Mouse (Mus musculus): ENCODE measurements around the gene Ube2l6. TPM values are rescaled to one million over a fixed set of nuclear protein-coding genes. Genes with fewer than 3 reads are reported as not detected.

Ube2l6 gene
- total RNA-seq (2015): 23.7 and 27.7 TPM in 2 replicates
- 25.2 and 31.5 TPM in 2 replicates for total RNA-seq (2017)

DNA sequence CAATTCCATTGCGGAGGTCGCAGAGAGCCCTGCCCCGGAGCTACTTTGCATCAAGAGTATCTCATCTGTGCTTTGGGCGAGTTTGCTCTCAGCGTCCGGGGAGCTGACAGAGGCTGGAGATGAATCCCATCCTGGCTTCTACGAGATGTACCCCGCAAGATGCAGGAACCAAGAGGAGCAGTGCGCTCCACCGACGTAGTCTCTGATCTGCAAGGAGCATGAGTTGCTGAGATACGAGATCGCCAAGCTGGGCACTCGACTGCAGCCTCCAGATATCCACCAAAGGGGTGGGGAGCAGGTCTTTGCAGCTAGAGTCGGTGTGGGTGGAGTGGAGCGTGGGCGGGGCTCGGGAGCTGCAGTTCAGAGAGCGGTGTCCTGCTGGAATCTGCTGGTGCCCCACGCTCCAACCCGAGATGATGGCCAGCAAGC is at the start of gene Ube2l6:
Gene Ube2l6 (plus strand): TSS at position 336 of the 429 bp plus-strand sequence.
- ATAC-seq (ENCODE audit: poor library complexity, severe bottlenecking): peak; percentile 61

DNA sequence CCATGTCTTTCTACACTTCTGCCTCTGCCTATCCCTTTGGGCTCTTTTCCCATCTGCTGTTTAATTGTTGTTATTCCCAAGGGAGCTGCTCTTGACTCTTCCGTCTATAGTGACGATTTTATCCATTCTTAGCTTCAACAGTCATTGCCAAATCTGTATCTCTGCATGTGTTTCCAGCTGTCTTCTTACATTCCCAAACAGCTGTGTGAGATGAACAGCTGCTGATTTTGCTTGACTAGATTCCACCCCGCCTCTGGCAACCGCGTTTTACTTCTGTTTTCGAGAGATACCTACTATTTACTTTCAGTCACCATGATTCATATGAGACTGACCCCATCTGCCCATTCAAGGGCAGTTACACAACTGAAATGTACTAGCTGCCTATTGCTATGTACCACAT is 48.5 kb upstream of the Ube2l6 start:
- no peak for ATAC-seq (ENCODE audit: poor library complexity, severe bottlenecking)

DNA sequence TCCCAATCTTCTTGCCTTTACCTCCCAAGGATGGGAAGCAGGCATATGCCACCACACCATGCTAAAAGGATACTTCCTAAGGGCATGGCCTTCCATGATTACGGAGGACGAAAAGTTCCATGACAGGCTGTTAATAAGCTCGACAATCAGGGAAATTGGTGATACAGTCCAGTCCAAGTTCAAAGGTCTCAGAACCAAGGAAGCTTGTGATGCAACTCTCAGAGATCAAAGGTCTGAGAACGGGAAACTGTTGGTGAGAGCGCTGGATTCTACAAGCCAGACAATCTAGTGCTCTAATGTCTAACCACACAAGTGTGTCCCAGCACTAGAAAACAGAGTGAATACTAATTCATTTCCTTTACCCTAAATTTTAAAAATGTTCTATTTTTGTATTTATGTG is 42.4 kb upstream of the Ube2l6 start:
- ATAC-seq (ENCODE audit: poor library complexity, severe bottlenecking): no peak

DNA sequence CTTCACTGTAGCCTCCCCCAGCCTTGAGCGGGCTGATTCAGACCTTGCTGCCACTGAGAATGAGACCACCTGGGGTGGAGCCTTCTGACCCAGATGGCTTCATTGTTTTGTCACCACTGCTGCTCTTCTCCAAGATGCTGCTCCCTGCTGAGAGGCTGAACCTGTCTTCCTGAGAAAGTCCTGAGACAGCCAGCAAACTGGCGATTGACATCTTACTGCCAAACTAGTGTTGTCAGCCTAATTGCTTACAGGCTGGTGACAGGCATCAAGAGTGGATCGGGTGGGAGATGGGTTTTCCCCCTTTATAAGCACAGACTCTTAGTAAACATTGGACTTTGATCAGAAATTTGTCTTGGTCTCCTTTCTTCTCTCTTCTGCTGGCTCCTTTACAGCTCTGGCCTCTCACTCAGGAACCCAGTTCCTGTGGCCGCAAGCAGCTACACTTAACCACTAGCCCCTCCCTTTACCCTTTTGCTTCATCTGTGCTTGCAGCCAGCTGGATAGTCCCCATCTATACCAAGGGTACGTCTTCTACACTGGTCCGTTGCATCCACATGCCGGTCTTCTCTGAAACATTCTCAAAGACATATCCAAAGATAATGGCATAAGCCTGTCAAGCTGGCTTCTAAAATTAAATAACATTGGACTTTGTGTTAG is 41.5 kb upstream of the Ube2l6 start:
- 0 out of 2 replicates have a peak, but pooled peaks have one; percentile 37 for ATAC-seq (ENCODE audit: poor library complexity, severe bottlenecking)

DNA sequence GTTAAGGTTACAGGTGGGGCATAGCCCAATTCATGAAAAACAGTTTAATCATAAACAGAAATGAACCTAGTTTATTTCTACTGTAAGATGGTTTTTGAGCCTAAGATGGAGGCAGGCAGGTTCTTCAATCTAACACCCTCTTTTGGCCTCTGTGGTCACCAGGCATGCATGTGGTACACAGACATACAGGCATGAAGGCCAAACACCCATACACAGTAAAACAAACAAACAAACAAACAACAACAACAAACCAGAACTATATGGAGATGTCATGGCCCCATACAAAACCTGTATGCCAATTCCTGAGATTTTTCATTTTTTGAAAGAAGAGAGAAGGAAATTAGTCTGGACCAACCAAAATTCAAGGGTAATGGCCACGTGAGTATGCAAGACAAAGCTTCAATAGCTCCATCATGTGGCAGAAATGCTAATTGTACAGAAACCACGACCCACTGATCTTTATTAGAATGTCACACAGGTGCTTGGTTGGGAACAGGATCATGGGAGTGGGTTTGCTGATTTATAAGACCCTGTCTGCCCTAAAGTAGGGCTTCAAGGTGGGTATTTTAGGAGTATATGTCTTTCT is 40.0 kb upstream of the Ube2l6 start:
- ATAC-seq (ENCODE audit: poor library complexity, severe bottlenecking): peak; percentile 86

DNA sequence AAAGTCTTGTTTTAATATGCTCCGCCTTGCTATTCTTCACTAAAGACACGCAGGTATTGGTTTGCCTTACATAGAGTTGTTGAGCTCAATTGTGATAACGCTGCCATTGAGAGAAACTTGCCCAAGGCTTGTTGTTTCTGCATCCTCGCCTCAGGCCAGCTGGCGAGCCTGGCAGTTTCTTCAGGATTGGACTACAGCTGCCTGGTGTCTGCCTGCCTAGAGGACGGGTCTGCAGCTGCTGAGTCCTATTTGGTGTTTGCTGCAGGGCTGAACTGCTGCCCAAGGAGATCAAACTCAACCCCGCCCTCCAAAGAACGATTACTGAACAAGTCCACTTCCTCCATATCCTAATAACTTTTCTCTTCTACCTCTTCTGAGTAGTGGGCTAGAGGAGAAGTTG is 37.9 kb upstream of the Ube2l6 start:
- no peak for ATAC-seq (ENCODE audit: poor library complexity, severe bottlenecking)

DNA sequence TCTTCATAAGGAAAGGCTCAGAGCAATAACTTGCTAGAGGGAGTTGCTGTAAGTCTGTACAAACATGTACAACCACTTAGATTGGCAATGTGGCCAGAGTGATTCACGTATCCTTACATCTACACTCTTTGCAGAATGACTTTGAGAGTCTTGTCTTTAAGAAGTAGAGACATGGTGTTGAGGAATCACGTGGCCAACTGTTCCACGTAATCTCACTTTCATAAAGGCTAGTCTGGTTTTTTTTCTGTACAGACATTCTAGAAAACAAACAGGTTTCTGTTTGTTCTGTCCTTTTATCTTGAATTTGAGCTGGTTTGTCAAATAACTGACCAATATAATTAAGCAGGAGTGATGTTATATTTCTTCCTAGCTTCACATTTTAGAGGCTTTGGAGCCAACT is 37.3 kb upstream of the Ube2l6 start:
- ATAC-seq (ENCODE audit: poor library complexity, severe bottlenecking): no peak

DNA sequence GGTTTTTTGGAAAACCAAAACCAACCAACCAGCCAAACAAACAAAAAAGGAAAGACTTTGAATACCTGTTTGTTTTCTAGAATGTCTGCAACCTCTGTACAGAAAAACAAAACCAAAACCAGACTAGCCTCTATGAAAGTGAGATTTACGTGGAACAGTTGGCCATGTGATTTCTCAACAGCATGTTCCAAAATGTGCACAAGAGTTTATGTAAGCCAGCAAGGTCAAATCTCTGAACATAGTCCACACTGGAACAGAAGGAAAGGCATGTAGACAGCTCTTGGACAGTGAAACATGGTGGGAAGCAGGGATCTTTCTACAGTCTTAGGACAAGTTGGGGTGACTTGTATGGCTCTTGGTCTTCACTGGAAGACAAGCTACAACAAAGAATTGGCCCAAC is 36.8 kb upstream of the Ube2l6 start:
- no peak for ATAC-seq (ENCODE audit: poor library complexity, severe bottlenecking)

DNA sequence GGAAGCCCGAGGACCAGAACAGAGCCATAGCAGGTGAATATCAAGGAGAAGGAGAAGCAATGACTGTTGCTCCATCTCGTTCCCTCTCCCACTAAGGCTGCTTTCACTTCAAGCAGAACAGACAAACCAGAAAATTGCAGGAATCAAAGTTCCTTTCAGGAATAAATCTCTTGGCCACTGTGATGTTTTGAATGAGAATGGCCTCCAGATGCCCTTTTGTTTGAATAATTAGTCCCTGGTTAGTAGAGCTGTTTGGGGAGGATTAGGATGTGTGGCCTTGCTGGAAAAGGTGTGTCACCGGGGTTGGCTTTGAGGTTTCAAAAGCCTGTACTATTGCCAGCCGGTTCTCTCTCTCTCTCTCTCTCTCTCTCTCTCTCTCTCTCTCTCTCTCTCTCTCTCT is 36.3 kb upstream of the Ube2l6 start:
- no peak for ATAC-seq (ENCODE audit: poor library complexity, severe bottlenecking)

DNA sequence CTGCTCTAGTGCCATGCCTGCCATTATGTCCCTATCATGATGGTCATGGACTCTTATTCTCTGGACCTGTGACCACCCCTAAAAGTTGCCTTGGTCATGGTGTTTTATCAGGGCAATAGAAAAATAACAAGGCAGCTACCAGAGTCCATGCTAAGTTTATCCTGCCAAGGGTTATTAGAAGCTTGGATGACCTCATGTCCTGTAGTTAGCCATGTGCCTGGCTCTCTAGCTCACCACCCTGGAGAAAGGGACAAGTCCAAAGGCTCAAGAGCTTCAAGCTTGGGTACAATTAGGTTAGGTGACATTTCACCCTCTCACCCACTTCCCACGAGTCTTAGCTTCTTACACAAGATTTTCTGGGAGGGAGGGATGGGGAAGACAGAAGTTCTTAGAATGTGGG is 35.8 kb upstream of the Ube2l6 start:
- no peak for ATAC-seq (ENCODE audit: poor library complexity, severe bottlenecking)

DNA sequence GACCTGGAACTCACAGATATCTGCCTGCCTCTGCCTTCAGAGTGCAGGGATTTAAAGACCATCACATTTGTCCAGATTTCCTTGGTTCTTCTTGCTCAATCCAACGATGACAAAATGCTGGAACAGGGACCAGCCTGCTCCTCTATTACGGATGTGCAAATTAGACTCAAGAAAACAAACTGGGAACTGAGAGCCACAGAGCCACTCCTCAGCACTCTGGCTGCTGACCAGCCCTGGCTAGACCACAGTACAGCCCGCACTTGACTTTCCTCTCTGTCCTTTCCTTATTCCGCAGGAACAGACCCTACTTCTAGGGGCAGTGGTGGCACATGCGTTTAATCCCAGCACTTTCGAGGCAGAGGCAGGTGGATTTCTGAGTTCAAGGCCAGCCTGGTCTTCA is 28.1 kb upstream of the Ube2l6 start:
- ATAC-seq (ENCODE audit: poor library complexity, severe bottlenecking): no peak

DNA sequence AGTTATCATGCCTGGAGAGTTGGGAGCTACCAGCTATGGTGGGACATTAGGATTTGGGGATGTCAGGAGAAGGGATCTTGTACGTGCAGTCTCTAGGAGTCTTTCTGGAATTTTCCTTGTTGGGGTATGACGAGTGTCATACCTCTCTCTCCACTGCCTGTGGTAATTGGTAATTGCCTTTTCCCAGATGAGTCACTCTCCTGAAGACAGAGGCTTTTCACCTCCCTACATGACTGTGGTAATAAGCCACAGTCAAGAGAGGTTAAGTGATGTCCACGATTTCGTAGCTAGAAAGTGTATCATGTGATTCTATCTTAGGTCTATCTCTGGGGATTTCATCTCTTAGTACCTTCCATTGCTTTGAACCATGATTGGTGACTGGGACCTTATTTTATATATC is 26.2 kb upstream of the Ube2l6 start:
- no peak for ATAC-seq (ENCODE audit: poor library complexity, severe bottlenecking)

DNA sequence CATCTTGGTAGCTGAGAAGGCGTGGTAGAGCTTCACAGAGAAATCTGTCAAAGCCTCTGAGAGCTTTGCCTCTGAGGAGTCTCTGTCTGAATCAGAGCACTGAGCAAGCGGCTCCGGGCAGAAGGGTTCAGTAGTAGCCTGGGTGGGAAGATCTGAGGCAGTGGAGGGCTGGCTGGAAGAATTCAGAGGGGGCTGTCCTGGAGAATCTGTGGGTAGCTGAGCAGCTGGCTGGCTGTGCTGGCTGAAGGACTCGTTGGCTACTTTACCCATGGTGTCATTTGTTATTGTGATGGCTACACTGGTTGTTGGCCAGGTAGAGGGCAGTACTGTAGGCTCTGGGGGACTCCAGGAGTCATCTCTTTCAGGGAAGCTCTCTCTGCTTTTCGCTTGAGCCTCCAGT is 25.4 kb upstream of the Ube2l6 start:
- no peak for ATAC-seq (ENCODE audit: poor library complexity, severe bottlenecking)

DNA sequence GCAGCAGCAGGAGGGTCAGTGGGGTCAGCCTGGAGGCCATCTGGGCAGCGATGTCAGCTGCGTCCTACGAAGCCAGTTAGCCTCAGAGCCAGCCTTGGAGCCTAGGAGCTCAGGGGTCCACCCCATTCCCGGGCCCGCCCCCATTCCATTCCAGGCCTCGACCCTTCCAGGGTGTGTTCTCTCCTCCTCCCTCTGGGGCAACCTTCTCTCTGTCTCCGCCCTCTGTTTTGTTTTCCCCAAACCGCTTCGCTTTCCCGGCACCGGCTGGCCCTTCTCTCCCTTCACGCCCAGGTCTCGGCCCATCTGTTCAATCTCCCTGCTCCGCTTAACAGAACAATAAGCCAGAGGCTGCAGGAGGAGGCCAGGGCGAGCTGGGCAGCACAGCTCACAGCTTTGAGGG is 23.9 kb upstream of the Ube2l6 start:
- ATAC-seq (ENCODE audit: poor library complexity, severe bottlenecking): no peak

DNA sequence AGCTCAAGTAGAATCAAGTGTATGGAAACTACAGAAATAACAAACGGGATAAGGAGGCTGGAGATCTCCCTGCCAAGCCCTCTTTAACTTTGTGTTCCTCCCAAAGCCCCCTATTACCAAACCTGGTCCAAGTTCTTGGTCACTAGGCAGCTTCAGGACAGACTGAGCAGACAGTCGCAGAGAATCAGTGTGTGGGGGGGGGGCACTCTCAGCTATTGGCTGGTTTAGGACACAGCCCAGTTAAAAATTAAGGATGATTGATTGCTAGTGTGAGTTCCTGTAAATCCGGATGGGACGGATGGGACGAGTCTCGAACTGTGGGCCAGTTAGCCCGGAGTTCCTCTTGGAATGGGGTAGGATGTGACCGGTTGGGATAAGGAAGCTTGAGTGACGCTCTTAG is 23.4 kb upstream of the Ube2l6 start, which contains the start of gene Serping1:
Gene Serping1 (minus strand): TSS at position 204 of the 400 bp plus-strand sequence.
- no peak for ATAC-seq (ENCODE audit: poor library complexity, severe bottlenecking)

DNA sequence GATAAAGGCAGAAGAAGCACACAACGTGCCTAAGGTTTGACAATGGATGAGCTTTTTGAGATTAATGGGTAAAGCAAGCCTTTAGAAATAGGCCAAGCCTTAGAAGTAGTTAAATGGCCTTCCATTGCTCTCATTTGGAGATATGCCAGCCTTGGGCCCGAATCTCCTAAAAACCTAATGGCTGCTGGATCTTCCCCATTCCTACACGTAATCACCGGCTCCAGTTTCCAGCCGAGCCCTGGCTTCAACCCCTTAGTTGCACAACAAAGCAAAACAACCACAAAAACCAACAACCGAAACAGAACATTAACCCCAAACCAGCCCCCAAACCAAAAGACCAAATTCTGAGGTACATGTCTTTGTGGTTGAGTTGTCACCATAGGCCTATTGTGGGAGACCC is 23.0 kb upstream of the Ube2l6 start:
- ATAC-seq (ENCODE audit: poor library complexity, severe bottlenecking): no peak

DNA sequence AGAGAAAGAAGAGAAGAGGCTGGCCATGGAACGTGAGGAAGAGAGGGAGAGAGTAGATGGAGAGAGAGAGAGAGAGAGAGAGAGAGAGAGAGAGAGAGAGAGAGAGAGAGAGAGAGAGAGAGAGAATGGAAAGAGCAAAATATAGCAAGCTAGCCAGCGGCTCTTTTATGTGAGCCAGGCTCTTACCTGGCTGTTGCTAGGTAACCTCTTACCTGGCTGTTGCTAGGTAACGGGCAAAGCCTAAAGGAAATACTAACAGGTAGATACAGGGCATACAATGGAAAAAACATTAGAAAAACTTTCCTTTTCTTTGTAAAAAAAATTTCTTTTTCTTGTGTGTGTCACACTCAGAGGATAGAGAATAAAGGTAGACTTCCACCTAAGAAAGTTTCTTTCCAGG is 20.9 kb upstream of the Ube2l6 start:
- ATAC-seq (ENCODE audit: poor library complexity, severe bottlenecking): no peak

DNA sequence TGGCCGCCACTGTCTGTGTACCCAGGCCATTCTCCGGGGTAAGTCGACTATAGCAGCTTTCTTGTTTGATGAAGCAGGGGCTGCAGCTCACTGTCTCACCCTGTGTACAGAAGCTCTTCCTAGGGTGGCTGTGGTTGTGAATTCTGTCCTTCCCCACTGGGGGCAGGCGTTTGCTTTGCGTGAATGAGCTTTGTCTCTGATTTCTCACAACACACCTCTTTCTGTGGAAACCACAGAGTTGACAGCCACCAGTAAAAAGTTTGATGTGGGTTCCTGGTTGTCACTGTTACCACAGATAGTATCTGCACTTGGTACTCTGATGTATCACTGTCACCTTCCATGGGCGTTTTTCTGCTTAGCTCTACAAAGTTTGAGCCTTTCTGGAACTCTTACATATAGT is 19.4 kb upstream of the Ube2l6 start:
- ATAC-seq (ENCODE audit: poor library complexity, severe bottlenecking): peak; percentile 85

DNA sequence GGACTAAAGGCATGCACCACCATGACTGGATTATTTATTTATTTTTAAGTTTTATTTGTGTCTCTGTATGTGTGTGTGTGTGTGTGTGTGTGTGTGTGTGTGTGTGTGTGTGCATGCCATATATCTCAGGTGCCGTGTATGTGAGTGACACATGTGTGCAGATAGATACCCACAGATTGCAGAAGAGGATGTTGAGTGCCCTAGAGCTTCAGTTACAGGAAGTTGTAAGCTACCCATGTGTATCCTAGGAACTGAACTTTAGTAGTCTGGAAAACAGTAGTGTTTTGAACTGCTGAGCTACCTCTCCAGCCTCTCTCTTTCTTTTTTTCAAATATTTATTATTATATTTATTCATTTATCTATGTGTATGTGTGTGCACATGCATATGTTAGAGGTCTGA is 15.3 kb upstream of the Ube2l6 start:
- ATAC-seq (ENCODE audit: poor library complexity, severe bottlenecking): peak; percentile 56

DNA sequence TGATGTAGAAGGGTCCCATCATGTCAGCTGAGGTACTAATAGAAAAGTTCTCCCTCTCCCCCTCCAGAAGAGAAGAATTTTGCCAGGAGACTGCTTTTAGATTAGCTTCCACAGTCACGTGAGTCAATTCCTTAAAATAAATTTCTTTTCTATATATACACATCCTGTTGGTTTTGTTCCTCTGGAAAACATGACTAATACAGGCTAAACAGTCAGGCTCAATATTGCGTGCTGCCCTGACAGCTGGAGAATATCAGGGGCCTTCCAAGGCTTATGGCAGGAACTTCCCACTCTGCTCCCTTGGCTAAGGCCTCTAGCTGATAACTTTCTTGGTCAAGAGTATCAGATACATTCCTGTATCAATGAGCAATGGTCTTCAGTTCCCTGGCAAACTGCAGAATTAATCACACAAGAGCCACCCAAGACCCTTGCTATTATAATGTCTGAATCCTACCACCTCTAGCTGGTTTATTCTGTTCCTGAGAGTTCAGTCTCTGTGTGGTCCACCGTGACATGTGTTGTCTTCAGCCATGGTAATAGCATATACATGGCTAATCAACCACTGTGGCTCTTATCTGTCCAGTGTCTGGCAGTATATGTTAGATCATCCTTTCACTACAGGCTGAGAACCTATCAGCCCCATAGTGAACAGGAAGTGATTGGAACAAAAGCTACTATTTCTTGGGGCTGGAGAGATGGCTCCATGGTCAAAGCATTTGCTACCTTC is 14.6 kb upstream of the Ube2l6 start:
- ATAC-seq (ENCODE audit: poor library complexity, severe bottlenecking): no peak

DNA sequence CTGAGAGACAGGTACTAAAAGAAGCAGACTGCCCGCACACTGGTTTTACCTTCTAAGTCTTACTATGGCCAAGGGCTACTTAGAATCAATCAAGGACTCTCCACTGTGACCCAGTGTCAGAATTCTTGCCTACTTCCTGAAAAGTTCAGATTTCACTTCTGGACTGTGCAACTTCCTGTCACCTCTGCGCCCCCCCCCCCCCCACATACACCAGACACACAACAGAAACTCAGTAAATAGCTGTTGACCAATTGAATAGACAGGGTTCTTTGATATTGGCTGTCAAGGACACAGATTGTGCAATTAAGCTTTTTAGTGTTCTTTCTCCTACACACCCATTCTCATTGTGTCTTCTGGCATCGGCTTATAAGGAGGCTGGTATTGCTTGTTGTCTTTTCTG is 10.3 kb upstream of the Ube2l6 start:
- ATAC-seq (ENCODE audit: poor library complexity, severe bottlenecking): peak; percentile 70

DNA sequence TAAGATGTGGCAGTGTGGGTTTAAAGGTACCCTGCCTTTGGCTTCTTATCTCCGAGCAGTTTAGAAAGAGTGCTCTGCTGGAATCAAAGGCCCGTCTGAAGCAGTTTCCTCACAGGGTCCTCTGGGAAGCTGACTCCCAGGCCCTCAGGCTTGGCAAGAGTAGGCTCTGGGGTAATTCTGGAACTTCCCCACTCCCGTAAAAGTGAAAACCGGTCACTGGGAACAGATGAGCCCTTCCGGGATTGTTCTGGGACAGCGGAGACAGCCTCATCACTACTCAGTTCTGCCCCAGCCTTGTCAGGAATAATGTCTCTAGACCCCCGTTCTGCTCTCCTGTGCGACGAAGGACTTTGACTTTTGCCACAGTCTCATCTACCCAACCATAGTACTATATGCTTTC is 8.2 kb upstream of the Ube2l6 start:
- no peak for ATAC-seq (ENCODE audit: poor library complexity, severe bottlenecking)
